Mouse (Mus musculus): Measurements from ENCODE around the gene Gm11983. TPM values are rescaled to one million over a fixed set of nuclear protein-coding genes. Genes with fewer than 3 reads are reported as not detected.
"Not testable (repeated sequence)": the region's sequence is repeated elsewhere in the genome, so short reads cannot be mapped to it uniquely, and the experiment has no call there.

Gene Gm11983
- total RNA-seq (2022) = not detected

DNA sequence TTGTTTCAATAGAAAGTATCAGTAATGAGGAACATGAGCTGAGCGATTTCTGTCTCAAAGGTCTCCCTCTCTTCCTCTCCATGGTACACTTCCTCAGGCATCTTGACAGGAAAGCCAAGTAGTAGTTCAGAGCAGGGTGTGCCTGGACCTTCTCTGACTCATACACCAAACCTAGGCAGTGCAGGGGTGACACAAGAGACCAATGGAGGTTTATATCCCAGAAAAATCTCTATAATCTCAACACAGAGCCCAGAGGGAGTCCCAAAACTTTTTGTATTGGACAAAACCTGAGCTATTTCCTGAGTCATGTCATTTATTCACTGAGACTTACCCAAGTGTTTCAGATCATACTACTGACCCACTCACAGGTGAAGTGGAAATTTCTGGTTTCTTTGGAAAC, at the start of gene Gm11983:
Gm11983 (minus strand) TSS at position 101 of the 400 bp plus-strand sequence.
- DNase-seq (ENCODE audit: low spot score in 2 of 2) = no peak

DNA sequence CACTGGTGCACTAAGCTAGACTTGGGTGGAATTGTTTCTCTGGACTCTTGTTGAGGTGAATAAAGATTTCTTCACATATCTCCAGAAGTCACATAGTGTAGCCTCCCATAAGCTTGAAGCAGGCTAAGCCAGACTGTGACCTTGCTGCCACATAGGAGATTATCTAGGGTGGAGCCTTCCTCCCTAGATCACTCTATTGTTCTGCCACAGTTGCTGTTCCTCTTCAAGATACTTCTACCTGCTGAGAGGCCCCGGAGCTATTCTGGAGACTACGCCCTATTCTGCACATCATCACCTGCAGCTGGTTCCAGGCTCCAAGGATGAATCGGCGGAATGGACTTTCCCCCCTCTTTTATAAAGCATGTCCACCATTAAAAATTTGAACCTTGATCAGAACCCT, 45.6 kb upstream of the Gm11983 start:
- not testable (repeated sequence) for DNase-seq (ENCODE audit: low spot score in 2 of 2)

DNA sequence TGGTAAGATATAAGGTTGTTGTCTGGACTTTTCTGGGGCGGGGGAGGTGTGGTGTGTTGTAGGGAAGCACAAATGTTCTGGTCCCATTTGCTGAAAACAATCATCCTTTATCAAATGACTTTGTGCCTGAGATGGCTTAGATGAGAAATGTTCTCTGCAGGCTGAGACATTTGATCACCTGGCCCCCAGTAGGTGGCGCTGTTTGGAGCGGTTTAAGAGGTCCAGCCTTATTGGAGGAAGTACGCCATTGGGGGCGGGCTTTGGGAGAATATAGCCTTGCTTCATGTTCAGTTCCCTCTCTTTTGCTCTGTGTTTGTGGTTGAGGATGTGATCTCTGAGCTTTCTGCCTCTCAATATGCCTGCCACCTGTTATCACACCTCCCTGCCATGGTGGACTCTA, 44.2 kb upstream of the Gm11983 start:
- DNase-seq (ENCODE audit: low spot score in 2 of 2) = no peak

DNA sequence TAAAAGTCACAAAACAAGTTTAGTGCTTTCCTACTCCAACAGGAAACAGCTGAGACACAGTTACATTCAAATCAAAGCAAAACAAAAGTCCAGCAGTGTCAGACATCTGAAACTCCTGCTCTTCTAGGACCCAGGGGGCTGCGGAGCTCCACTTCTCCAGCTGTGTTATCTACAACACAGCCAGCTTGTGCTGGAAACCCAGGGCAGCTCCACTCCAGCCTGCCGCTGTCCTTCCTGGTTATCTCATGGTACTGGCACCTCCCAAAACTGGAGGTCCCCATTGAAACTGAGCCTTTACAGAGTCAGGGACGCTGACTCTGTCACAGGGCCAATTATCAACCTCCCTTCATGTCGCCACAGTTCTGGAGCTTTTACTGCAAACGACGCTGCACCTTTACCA, 40.3 kb upstream of the Gm11983 start:
- DNase-seq (ENCODE audit: low spot score in 2 of 2) = no peak

DNA sequence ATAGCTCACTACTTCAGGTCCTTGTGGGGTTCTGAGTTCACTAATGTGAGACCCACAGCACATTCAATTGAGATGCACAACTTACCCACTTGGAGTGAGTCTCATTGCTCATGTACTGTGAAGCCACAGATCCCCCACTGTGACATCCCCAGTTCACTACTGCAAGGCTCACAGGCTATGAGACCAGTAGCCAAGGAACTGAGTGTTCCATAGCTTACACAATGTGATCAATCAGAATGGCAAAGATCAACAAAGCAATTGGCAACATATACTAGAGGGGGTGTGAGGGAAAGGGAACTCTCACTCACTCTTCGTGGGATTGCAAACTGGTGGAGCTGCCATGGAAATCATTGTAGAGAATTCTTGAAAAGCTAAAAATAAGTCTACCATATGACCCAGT, 33.5 kb upstream of the Gm11983 start:
- DNase-seq (ENCODE audit: low spot score in 2 of 2) = no peak

DNA sequence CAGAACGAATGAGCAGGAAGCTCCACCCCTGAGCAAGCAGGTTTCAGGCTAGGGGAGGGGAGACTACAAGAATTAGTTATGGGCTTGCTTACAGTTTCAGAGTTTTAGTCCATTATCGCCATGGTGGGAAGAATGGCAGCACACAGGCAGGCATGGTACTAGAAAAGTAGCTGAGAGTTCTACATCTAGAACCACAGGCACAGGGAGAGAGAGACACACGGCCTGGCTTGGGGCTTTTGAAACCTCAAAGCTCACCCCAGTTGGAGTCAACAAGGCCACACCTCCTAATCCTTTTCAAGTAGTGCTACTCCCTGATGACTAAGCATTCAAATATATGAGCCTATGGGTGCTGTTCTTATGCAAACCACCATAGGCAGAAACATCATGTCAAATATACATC, 28.1 kb upstream of the Gm11983 start:
- DNase-seq (ENCODE audit: low spot score in 2 of 2) = no peak

DNA sequence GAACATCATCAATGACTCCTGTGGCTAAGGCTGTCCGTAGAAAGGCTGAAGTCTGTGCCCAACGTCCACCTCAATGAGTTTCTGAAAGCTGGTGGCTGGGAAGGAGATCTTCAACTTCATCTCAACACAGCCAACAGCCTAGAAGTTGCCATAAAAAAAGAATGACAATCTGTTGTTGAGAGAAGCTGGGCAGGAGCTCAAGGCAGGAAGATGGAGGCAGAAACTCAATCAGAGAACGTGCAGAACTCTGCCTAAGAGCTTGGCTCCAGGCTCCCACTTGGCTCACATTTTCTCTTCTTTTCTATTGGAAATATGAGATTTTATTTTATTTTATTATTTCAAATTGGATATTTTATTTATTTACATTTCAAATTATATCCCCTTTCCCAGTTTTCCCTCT, 24.7 kb upstream of the Gm11983 start:
- DNase-seq (ENCODE audit: low spot score in 2 of 2) = no peak

DNA sequence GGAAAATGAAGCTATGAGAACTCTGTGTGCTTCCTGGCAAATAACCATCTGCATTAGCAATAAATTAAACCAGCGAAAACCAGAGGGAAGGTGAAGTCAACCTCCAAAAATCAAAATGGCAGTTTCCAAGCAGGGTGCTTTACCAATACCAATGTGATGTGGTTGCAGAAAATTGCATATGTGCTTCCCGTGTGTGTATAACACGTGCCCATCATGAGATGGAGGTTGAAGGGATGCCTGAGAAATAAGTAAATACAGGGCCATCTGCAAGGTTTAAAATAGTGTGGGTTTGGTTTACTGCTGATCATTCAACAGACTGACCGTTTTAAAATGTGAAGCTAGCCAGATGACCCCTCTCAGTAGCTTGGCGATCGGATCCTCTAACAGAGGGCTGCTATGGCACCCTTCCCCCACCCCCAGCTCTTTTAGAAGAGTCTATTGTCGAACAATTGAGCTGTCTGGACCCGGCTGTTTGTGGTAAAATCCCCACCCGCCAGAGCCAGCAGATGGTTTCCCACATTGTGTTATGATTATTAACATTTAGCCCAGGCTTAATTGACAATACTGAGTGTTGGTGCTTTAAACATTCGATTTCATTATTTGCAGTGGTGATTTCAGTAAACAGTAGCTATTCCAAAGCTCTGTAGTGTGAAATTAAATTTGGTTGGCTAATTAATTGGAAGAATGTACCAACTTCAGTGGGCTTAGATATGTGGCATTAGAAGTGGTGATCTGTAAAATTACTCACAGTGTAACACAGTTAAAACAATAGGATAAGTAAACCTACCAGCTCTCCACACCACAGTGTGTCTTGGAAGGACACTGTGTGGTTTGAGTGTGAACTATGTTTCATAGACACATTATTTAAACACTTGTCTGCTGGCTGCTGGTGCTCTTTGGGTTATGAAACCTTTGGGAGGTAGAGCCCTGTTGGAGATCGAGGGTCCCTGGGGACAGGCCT, 22.7 kb upstream of the Gm11983 start:
- DNase-seq (ENCODE audit: low spot score in 2 of 2) = no peak

DNA sequence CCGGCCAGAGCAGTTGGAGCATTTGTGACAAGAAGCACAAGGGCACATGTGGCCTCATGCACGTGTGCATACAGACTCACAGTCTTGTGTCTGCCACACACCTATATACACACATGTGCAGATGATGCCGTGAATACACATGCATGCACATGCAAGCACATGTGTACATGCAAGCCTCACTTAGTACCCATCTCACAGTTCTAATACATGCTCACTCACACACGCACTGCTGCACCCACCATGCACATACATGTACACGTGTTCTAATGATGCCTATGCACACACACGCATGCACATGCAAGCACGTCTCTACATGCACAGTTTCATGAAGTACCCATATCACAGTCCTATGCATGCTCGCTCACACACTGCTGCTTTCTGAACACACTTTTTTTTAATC, 21.6 kb upstream of the Gm11983 start:
- no peak for DNase-seq (ENCODE audit: low spot score in 2 of 2)

DNA sequence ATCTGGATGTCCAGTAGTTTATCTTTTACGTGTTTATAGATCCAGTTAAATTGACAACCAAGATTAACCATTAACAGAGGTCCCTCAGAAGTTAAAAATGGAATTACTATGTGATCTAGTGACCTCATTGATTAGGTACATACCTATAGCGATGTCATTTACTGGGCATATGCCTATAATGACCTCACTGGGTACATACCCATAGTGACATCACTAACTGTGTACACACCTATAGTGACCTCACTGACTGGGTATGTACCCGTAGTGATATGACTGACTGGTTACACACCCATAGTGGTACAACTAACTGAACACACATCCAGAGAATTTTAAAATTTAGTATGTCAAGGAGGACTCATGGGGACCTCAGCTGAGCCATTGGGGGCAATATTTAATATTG, 18.5 kb upstream of the Gm11983 start:
- DNase-seq (ENCODE audit: low spot score in 2 of 2) = no peak

DNA sequence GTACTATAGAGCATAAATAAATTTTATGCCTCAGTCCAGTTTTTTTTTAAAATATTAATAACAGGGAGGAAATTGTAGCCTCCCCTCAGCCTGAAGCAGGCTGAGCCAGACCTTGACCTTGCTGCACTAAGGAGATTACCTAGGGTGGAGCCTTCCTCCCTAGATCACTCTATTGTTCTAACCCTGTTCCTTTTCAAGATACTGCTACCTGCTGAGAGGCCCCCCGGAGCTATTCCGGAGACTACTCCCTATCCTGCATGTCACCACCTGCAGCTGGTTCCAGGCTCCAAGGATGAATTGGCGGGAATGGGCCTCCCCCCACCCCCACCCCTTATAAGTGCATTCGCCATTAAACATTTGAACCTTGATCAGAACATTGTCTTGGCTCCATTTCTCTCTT, 15.9 kb upstream of the Gm11983 start:
- DNase-seq (ENCODE audit: low spot score in 2 of 2) = not testable (repeated sequence)

DNA sequence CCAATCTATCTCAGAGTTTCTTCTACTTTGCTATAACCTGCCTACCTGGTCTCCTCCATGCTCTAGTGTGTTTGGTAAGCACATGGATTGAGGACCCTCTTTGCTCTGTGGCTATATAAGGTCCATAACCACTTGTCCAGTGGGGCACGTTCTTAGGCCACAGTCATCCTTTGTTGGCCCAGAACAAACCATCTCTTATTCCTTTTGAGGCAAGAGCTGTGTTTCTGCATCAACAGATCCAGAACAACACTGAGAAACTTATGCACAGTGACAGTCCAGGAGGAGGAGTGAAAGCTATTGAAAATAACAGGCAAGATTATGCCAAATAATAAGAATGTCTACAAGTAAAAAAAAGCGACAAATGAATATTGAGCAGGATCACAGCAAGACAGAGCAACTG, 6.4 kb upstream of the Gm11983 start:
- no peak for DNase-seq (ENCODE audit: low spot score in 2 of 2)

DNA sequence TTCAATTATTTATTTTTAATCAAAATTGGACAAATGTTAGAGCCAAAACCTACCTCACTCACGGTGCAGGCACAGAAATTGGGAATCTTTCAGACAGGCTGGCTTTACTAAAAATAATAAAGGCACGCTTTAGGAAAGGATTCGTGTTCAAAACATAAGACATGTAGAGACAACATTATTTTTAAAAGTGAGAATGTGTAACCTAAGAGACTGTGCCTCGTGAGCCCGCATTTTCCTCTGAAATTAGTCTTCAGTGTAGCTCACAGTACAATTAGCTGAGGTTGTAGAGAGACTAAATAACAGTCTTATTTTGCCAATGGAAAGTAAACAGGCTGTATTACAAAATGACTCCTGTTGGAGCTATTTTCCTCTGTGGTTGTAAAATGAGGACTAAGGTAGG, 4.7 kb upstream of the Gm11983 start:
- no peak for DNase-seq (ENCODE audit: low spot score in 2 of 2)

DNA sequence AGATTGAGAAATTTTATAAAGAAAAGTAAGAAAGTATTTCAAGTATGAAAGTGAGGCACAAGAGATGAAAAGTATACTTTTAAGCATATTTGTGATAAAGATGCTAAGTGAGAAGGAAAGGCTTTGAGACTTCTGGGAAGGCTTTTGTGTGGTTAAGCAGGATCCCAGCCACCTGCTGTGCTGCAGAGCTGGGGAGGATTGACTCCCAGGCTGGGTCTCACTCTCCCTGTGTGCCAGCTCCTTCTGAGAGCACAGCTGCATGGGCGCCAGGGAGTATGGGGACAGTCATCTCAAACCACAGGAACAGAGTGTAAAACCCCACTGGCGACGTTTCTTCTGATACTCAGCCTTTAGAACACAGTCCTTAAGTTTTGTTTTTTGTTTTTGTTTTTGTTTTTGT, 3.3 kb upstream of the Gm11983 start:
- no peak for DNase-seq (ENCODE audit: low spot score in 2 of 2)

DNA sequence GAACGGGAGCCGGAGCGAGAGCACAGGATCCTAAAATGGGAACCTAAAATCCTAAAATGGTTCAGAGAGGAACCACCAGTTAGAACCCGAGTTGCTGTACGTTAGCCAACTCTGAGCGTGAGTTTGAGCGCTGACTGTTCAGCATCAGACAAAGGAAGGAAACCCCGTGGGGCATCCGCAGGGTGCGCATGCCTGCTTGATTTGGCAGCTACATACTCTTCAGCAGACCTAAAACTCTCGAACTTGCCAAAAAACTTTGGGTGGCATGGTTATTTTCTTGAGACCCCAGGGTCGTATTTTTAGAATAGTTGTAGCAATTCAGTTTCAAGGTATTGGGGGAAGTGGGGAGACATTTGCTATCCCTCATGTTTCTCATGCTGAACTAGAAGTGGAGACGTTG, 2.8 kb downstream of the Gm11983 start:
- no peak for DNase-seq (ENCODE audit: low spot score in 2 of 2)

DNA sequence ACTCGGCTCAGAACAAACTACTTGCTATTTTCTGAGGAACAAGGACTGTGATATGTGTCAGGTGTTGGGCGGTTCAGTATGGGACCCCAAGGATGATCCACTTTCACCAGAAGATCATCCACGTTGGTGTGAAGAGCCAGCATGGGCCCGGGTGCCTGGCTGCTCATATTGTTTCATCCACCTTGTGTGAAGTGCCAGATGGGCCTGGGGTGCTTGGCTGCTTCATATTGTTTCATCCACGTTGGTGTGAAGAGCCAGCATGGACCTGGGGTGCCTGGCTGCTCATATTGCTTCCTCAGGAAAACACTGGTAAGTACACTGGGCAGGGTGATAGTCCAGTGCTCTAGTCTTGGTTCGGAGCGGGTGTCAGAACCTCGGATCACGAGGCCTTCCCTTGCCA, 3.7 kb downstream of the Gm11983 start:
- no peak for DNase-seq (ENCODE audit: low spot score in 2 of 2)

DNA sequence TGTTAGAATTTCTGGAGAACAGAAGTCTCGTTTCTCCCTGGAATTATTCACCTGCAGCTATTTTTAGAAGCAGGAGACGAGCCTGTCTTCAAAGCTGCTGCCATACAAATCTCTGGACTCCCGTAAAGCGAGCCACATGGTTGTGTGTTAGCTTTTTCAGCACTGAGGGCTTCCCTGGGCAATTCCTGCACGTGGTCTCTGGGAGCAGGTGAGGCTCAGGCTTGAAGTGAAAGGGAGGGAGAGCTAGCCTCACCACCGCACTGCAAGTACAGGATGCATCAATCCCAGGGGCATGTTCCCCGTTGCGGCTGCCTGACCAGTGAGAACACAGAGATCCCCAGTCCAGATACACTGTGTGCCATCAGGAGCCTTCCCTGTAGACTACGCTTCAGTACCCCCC, 5.5 kb downstream of the Gm11983 start:
- no peak for DNase-seq (ENCODE audit: low spot score in 2 of 2)

DNA sequence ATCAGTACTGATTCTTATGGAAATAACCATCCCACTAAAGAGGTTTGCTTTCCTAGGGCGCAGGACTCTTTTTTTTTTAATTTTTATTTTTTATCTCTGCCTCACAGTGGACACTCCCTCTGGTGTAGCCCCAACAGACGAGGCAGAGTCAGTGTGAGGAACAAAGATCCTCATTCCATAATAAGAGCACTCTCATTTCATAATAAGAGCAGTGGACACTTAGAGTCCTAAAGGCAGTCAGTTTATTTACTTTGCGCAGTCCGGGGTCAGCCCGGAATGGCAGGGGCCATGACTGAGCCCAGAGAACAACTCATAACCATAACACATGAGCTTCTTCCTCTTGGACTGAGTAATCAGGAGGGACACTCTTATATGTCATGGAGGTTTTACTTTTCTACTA, 9.3 kb downstream of the Gm11983 start:
- no peak for DNase-seq (ENCODE audit: low spot score in 2 of 2)

DNA sequence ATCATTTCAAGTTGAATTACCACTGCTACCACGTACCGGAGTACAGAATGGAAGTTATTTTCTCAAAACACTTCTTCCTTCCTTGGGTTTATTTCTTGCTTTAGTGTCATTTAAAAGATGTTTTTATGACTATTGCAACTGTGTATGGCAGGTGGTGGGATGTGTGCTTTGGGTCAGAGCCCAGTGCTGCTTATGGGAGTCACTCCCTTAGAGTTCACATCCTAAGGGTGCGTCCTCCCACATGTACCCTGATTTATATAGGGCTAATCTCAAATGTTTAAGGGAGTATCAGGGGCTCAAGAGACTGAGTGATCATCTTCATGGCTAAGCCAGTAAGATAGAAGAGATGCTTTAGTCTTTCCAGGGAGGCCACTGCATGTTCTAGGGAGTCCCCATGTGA, 11.3 kb downstream of the Gm11983 start:
- DNase-seq (ENCODE audit: low spot score in 2 of 2) = no peak

DNA sequence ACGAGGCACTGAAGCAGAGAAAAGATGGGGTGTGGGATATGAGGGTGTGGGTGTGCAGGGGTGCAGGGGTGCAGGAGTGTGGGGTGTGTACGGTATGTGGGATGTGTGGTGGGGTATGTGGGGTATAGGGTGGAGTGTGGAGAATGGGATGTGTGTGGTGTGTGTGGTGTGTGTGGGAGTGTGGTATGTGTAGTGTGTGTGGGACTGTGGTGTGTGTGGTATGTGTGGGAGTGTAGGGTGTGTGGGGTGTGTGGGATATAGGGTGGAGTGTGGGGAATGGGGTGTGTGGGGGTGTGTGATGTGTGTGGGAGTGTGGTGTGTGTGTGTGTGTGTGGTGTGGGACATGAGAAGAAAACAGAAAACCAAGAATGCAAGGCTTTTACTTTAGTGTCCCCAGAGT, 14.3 kb downstream of the Gm11983 start:
- DNase-seq (ENCODE audit: low spot score in 2 of 2) = no peak

DNA sequence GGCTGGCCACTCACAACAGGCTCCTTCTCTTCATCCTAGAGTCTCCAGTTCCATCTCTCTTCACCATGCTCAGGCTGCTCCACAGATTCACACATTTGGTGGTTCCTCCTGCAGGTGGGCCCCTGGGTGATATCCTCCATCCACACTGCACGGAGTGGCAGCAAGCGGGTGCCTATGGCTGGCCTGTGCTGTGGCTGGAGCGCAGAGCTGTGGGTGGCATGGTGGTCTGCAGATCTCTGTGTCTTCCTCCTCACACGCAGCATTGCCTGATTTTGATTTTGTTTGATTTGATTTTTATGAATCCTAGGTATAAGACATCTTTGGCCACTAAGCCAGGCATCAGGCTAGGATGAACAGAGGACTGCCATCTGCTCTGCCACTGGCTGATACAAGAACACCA, 23.0 kb downstream of the Gm11983 start:
- DNase-seq (ENCODE audit: low spot score in 2 of 2) = no peak

DNA sequence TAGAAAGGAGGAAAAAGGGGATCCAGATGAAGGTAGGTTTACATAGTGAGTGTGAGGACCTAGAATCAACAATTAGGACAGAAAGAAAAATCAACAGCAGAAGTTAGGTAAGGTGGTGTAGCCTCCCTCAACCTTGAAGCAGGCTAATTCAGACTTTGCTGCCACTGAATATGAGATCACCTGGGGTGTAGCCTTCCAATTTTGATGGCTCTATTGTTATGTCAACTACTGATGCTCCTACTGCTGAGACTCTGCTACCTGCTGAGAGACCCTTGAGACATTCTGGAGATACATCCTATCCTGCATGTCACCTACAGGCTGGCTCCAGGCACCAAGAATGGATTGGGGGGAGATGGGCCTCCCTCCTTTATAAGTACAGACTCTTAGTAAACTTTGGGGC, 34.6 kb downstream of the Gm11983 start:
- DNase-seq (ENCODE audit: low spot score in 2 of 2) = not testable (repeated sequence)

DNA sequence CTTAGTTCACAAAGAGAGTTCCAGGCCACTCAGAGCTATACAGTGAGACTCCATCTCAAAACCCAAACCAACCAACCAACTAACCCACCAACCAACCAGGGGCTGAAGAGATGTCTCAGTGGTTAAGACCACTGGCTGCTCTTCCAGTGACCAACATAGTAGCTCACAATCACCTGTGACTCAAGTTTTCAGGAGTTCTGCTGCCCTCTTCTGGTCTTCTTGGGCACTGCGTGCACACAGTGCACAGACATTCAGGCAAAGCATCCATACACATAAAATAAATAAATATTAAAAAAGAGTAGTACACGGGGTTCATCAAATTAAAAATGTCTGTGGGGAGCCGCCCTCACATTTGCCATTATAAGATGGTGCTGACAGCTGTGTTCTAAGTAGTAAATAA, 46.8 kb downstream of the Gm11983 start:
- no peak for DNase-seq (ENCODE audit: low spot score in 2 of 2)
